Mouse (Mus musculus) skeletal muscle tissue, adult 2 months (tissue): ENCODE results near the gene Lcn11.

ENCODE experiments used
- DNase-seq: peaks from one replicate; pipeline ENCODE4 v3.0.0-alpha.2; 2012; ENCODE audit warnings: low read depth, low spot score

Gene Lcn11

GRCm38 (mm10) chr2:25828344-25828947 lies 51.6 kb downstream of the Lcn11 start:
- no peak for DNase-seq
